16 mouse cellular contexts compared by ENCODE assay signal in genomic region chr7:133879761-133880160, GRCm38 (mm10).
"Had no signal": no experiment of that assay in that cellular context is flagged by ENCODE, and none has a peak within 500 bp of the region (broad histone marks: within the 10 kb centered on the region; RNA-seq: fewer than 3 reads in every experiment).

No protein-coding gene starts in this region.

- H3K27me3 ChIP-seq: neural tube, embryonic 13.5 days; neural tube, embryonic 15.5 days; stomach, embryonic 15.5 days had no signal

- H3K4me3 ChIP-seq: neural tube, embryonic 13.5 days; neural tube, embryonic 15.5 days; stomach, embryonic 15.5 days had no signal

- H3K27ac ChIP-seq: neural tube, embryonic 13.5 days; neural tube, embryonic 15.5 days; stomach, embryonic 15.5 days; stomach, postnatal 0 days had no signal

- H3K4me2 ChIP-seq: neural tube, embryonic 13.5 days; neural tube, embryonic 15.5 days; stomach, embryonic 15.5 days had no signal

- H3K4me1 ChIP-seq: neural tube, embryonic 13.5 days; neural tube, embryonic 15.5 days; stomach, embryonic 15.5 days had no signal

- DNase-seq: retina, postnatal 1 day; right cerebral cortex, adult 18-20 months; right cerebral cortex, postnatal 14 days; right cerebral cortex, postnatal 25 days; right cerebral cortex, postnatal 4 days; spleen, adult 18-20 months; thymus, adult 18-20 months; thymus, adult 2 months; thymus, postnatal 14 days; thymus, postnatal 25 days; thymus, postnatal 36 days; thymus, postnatal 4 days had no signal

- H3K36me3 ChIP-seq: neural tube, embryonic 13.5 days; neural tube, embryonic 15.5 days; stomach, embryonic 15.5 days had no signal

- H3K9ac ChIP-seq: neural tube, embryonic 13.5 days; neural tube, embryonic 15.5 days; stomach, embryonic 15.5 days had no signal

- H3K9me3 ChIP-seq: neural tube, embryonic 13.5 days; neural tube, embryonic 15.5 days; stomach, embryonic 15.5 days had no signal
